Mouse (Mus musculus): ENCODE results near the gene Col5a3.

- TF ChIP-seq EP300 (IDR thresholded peaks at IDR 0.05; ENCODE audit: low read depth) = no peak
- no peak for TF ChIP-seq CTCF (IDR thresholded peaks at IDR 0.05; ENCODE audit: low read depth)
Observed at GRCm38 (mm10) chr9:20781286-20781685, 33.6 kb downstream of the Col5a3 start.
